Mouse (Mus musculus) kidney, adult 8-10 months (tissue): Measurements from ENCODE around the gene Sap30l.

Experiments
- DNase-seq, 2 experiments: peaks; one replicate each; pipeline ENCODE4 v3.0.0; 2022

Sap30l gene

GRCm38 (mm10) chr11:57800971-57801765 lies at the start of gene Sap30l:
TSS of gene Sap30l (plus strand) at chr11:57801637.
- DNase-seq, result peak; percentile 98 to 99

GRCm38 (mm10) chr11:57753538-57754203 lies 47.8 kb upstream of the Sap30l start:
- no peak for DNase-seq

GRCm38 (mm10) chr11:57758621-57759020 lies 42.8 kb upstream of the Sap30l start:
- no peak for DNase-seq

GRCm38 (mm10) chr11:57760509-57761058 lies 40.9 kb upstream of the Sap30l start:
- DNase-seq, result no peak

- no peak for DNase-seq
Measured at GRCm38 (mm10) chr11:57761347-57761746, 40.1 kb upstream of the Sap30l start.

- DNase-seq, result no peak
Measured at GRCm38 (mm10) chr11:57764124-57764523, 37.3 kb upstream of the Sap30l start.

GRCm38 (mm10) chr11:57766617-57767016 lies 34.8 kb upstream of the Sap30l start:
- no peak for DNase-seq

- peak; percentile 15 to 44 for DNase-seq
Measured at GRCm38 (mm10) chr11:57767171-57767570, 34.3 kb upstream of the Sap30l start.

- no peak for DNase-seq
Measured at GRCm38 (mm10) chr11:57770776-57771175, 30.7 kb upstream of the Sap30l start.

- DNase-seq, result no peak
Measured at GRCm38 (mm10) chr11:57771676-57772075, 29.8 kb upstream of the Sap30l start.

- DNase-seq, result no peak
Measured at GRCm38 (mm10) chr11:57773479-57773878, 28.0 kb upstream of the Sap30l start.

- DNase-seq, result no peak
Measured at GRCm38 (mm10) chr11:57773936-57774335, 27.5 kb upstream of the Sap30l start.

- DNase-seq, result no peak
Measured at GRCm38 (mm10) chr11:57775868-57776267, 25.6 kb upstream of the Sap30l start.

- DNase-seq, result no peak
Measured at GRCm38 (mm10) chr11:57776546-57776945, 24.9 kb upstream of the Sap30l start.

GRCm38 (mm10) chr11:57778349-57778748 lies 23.1 kb upstream of the Sap30l start:
- DNase-seq, result peak; percentile 16 to 33

- DNase-seq, result no peak
Measured at GRCm38 (mm10) chr11:57779824-57780223, 21.6 kb upstream of the Sap30l start.

- peak in 1 of 2 experiments; percentile 26 for DNase-seq
Measured at GRCm38 (mm10) chr11:57786616-57787418, 14.6 kb upstream of the Sap30l start.

- peak; percentile 48 to 73 for DNase-seq
Measured at GRCm38 (mm10) chr11:57787913-57788312, 13.5 kb upstream of the Sap30l start.

- no peak for DNase-seq
Measured at GRCm38 (mm10) chr11:57790866-57791535, 10.4 kb upstream of the Sap30l start.

GRCm38 (mm10) chr11:57795086-57795485 lies 6.4 kb upstream of the Sap30l start:
- DNase-seq, result no peak

- no peak for DNase-seq
Measured at GRCm38 (mm10) chr11:57797828-57798227, 3.6 kb upstream of the Sap30l start.

GRCm38 (mm10) chr11:57799456-57799855 lies 2.0 kb upstream of the Sap30l start:
- no peak for DNase-seq
